Mouse (Mus musculus) heart, postnatal 14 days (tissue): ENCODE measurements around the gene Dusp2. TPM values are rescaled to one million over a fixed set of nuclear protein-coding genes. Genes with fewer than 3 reads are reported as not detected.

Experiments
- DNase-seq, 2 experiments: peaks; one replicate each; pipeline ENCODE4 v3.0.0; 2021 to 2022
- intact Hi-C: fragments of 180-260 bp; cut with DNase I; formaldehyde crosslinking; loops from one replicate; pipeline ENCODE4 v1.15.1; 2025
- total RNA-seq, 2 experiments: library from RNA; stranded (reverse); gene quantifications; 2 replicates each; pipeline ENCODE4 v1.2.3; 2021

Dusp2 gene
- total RNA-seq, 2 experiments from 2014 or later, result 1.0 to 4.0 TPM

DNA sequence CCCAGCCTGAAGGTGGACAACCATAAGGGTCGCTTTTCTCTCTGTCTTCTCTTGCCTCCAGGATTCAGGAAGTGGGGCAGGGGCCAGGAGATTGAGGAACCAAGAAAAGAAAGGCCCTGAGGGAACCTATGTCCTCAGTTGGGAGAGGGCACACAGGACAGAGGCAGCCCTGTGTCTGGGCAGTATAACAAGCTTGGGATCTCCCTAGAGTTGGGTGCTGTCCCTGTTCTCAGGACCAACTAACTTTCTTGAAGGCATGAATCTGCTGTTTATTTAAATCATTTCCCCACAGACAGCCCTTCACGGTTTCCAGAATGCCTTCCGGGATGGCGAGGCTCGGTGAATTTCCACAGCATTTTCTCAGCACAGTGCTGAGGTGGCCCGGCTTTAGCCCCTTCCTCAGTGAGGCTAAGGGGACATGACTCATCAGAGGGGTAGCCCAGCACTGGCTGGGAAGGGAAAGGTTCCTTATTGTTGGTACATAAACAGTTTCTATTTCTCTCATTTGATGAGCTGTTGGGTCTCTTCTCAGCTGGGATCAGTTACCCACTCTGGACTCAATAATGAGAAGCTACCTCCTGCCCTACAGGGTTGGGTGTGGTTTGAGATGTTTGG is 13.2 kb upstream of the Dusp2 start:
- intact Hi-C loops, result no loop called here
- DNase-seq, result no peak

DNA sequence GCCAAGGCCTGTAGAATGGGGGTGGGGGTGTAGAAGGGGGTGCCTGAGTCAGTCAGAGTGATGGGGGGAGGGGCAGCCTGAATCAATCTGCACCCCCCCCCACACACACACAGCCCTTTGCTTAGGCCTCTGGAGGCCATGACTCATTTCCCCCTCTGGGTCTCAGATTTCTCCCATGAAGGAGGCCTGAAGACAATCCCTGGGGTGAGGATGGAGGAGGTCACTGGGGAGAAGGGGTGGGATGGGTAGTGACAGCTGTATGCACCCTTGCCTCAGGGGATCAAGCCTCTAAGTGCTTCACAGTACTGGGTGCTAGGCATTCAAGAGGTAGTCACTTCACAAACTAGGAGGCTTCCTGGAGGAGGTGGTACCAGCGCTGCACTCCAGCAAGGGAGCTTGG is 12.3 kb upstream of the Dusp2 start:
- intact Hi-C loops, result no loop called here
- DNase-seq, result no peak

DNA sequence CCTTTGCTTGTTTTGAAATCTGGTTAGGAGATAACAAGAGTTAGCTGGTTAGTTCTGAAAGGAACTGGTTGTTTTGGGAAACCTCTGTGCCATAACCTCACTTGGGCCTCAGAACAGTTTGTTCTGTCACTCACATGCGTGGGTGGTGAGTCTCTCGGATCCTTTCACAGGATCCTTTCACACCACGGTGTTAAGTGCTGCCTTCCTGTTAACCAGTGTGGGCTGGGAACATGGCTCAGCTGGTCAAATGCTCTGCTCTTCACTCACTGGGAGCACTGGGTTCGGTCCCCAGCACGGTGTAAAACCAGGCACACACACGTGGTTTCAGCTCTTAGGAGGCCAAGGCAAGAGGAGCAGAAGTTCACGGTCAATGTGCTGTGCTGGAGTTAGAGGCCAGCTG is 11.5 kb upstream of the Dusp2 start:
- DNase-seq, result no peak
- intact Hi-C loops, result no loop called here

DNA sequence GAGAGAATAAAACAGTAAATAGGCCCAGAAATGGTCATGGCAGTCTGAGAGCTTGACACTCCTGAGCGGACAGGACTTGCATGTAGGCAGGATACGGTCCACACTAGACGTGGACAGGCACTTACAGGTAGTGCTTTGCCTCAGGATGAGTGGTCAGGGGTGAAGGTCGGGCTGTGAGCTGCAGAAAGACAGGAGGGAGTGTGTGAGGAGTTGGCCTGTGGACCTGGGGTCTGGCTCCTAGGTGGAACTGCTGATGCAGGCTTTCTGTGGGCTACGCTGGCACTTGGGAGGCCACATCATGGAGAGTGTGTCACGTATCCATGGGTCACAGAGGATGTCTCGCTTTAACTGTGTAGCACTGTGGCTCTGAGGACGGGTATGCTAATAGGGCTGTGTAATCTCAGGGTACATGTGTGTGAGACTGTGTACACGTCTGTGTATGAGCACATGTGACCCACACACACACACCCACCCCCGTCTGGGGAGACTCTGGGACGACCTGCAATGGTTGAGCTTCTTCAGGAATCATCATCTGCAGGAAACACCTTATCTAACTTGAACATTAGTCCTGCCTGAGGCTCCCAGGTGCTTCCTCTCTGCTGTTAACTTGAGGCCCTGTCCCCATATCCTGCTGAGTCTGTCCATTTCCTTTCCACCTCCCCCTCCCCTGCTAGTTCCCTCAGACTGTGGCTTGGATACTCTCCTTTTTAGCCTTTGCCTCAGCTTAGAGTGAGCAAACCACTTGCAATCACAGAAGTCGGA is 7.7 kb upstream of the Dusp2 start:
- no peak for DNase-seq
- intact Hi-C loops, result no loop called here

DNA sequence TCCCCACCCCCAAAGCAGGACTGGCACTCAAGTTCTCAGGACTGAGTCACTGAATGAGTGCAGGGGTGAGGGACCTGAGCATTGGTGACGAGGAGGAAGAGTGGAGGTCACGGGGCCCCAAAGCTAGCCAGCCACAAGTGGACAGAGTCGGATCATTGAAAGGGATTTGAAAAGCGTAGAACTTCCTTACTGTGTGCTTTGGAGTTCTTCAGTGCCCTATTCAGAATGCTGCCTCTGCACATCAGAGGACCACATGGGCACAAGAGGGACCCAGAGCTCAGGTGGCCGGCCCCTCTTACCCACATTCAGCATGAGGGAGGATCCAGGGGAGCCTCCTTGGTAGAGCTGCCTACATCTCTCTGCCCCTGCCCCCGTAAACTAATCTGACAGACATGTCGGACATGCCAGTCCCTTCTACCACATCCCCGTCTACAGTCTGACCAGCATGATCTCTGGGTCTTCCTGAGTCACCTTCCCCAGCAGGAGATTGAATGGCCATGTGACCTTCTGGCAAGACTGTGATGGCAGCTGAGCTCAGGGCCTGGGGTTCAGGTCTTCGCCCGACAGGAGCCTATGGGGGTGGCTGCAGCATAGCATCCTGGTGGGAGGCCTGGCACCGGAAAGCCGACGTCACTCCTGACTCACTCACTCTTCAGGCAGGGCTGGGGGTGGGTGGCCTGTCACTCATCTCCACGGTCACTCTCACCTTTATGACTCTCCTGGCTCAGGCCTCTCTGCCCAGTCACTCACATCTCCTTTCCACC is 3.0 kb upstream of the Dusp2 start:
- DNase-seq, result no peak
- intact Hi-C loops, result no loop called here

DNA sequence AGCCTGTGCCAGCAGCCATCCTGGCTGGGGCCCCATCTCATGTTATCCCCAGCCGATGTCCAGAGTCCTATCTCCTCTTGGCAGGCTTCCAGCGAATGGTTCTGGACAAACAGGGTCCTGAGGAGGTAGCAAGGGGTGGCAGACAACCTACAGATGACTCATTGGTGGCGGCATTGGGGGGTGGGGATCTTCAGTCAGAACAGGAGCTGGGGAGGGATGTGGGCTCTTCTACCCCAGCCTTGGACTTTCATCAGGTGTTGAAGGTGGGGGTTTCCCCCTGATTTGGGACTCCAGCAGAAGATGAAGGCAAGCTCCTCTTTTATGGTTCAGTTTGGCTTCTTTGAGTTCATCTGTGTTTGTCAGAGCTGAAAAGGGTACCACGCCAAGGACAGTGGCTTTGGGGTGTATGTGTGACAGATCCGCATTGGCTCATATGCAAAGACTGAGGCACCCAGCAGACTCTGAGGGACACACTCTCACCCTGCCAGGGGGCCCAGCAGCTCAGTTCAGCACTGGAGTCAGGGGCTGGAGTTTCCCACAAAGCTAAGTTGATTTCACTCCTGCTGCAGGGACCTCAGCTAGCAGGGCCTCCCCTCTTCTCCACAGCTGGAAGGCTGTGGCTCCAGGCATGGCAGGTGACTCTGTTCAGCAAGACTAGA is 1.9 kb upstream of the Dusp2 start:
- no peak for DNase-seq
- intact Hi-C loops, result no loop called here

DNA sequence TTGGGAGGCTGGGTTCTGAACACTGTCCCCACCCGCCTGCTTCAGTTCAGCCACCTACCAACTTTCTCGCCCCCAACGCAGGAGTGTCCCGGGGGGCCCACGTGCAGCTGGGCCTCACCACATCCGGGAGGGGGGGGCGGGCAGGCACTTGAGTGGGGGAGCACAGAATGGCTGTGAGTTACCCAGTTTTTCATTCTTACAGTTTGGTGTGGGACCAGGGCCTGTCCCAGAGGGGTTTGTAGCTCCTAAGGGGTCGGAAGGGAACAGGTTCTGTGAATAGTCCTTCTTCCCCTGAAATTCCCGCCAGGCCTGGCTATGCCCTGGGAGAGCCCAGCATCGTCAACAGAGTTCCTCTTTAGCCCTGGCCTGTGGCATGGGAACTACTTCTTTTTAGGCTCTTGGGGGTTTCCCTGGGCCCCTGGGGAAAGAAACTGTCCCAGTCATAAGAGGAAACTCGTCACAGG is 849 bp upstream of the Dusp2 start:
- DNase-seq, result no peak
- intact Hi-C loops, result no loop called here

DNA sequence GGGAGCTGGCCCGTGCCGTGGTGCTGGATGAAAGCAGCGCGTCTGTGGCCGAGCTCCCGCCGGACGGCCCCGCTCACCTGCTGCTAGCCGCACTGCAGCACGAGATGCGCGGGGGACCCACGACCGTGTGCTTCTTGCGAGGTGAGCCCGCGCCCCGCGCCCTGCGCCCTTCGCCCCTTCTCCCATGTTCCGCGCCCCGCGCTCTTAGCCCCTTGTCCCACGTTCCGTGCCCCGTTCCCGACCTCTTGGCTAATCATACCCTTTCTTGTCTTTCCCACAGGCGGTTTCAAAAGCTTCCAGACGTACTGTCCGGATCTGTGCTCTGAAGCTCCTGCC is 506 bp downstream of the Dusp2 start:
- intact Hi-C loops, result no loop called here
- DNase-seq, result no peak

DNA sequence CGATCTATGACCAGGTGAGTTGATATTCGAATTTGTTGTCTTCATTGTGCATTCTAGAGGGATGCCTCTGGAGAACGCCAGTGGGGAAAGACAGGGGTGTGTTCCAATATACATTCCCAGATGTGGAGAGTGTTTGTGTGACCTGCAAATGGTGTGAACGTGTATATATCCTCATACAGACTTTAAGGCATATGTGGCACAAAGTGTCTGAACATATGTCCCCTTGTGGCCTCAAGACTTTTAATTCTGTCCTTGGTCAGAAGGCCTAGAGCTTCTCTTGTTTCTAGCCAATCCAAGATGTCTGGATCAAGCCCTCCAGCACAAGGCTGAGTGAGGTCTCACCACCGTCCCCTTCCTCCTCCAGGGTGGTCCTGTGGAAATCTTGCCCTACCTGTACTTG is 926 bp downstream of the Dusp2 start:
- no peak for DNase-seq
- intact Hi-C loops, result no loop called here

DNA sequence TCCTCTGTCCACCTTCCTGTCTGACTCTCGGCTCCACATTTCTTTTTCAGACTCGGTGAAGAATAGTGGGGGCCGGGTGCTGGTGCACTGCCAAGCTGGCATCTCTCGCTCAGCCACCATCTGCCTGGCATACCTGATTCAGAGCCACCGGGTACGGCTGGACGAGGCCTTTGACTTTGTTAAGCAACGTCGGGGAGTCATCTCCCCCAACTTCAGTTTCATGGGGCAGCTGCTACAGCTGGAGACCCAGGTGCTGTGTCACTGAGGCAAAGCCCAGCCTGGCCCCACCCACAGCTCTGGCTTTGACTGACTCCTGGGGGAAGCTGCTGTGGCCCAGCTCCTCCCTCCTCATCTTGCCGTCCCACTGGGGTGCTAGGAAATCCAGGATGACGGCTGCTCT is 1.6 kb downstream of the Dusp2 start:
- DNase-seq, result no peak
- intact Hi-C loops, result no loop called here

DNA sequence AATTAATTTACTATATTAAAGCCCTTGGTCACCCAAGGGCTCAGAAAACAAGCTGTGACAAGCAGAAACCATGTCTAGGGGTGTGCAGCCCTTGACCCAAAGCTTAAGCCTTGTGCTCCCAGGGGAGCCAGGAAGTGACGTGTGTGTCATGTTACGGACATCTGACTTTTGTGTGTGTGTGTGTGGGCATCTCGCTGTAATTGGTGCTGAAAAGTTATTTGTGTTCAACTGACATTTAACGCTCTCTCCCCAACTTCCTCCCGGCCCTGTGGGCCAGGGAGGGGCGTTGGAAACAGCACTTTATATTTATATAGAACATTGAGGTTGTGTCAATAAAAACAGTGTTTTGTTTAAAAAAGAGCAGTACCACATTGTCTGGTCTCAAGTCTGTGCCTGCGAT is 2.1 kb downstream of the Dusp2 start:
- intact Hi-C loops, result no loop called here
- no peak for DNase-seq

DNA sequence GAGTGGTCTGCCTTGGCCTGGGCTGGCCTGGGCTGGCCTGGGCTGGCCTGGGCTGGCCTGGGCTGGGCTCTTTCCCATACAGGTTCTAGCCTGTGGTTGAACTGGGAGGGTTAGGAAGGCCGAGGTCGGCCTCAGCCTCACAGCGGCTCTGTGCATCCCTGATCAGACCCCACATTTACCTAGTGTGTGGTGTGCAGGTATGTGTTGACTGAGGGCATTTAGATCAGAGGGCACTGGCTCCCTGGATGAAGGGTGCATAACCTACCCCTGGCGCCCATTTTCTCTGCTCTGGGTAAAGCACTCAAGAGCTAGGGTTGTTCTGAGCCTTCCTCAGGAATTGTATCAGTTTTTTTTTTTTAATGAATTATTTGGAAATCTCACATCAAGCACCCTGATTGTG is 2.5 kb downstream of the Dusp2 start, which contains the start of gene Astl:
Astl (plus strand) TSS at position 224 of the 400 bp plus-strand sequence.
- no peak for DNase-seq
- intact Hi-C loops, result no loop called here

DNA sequence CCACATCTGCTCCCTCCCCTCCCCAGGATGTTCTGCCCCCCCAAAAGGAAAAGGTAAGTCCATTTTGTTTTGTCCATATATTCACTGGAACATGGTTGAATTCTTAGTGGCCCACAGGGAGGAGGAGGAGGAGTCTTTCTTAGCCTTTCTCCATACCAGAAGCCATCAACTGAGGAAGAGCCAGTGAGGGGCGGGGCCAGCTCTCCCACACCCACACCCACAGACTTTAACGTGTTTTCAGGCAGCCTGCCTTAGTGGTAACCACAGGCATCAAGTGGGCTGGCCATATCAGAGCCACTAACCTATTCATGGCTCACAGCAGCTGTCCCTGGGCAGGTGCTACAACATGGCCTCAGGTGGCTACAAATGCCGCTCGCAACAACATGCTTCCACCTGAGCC is 2.9 kb downstream of the Dusp2 start:
- intact Hi-C loops, result no loop called here
- no peak for DNase-seq

DNA sequence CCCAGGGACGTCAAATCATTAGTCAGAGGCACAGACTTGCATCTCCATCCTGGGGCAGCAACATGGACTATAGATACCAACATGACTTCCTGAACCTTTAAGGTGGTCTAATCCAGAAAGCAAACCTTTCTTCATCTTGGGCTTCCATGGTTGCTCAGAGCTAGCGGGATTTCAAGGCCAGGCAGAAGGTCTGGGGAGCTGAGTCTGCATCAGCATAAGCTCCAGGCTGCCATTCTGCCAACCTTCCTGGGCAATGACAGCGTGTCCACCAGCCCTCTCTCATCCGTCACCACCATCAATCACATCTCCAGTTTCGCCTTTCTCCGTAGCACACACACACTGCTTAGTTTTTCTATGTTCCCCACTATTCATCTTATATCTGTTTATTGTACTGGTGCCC is 3.3 kb downstream of the Dusp2 start:
- DNase-seq, result no peak
- intact Hi-C loops, result no loop called here

DNA sequence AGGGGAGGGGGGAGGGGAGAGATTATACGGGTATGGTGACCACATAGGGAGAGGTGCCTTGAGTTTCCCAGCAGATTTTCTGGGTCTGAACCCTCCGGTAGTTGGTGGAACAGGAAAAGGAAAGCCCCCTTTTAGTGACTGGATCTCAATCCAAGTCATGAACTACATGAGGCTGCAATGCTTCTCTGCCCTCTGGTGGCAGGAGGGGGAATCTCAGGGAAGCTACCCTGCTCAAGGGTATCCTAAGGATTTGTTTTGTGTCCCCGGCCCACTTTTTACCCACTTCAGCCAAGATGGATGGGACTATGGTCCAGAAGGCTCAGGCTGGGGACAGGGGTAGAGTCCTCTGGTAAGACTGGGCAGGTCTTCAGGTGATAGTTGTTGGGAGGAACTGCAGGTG is 5.2 kb downstream of the Dusp2 start:
- intact Hi-C loops, result loop anchor here (2.0 to 5.0 kb wide), 3 partner anchors 34 to 174 kb away; partner anchors contain the start of genes Ciao1 and Tmem127
- DNase-seq, result peak; percentile 61 to 73

DNA sequence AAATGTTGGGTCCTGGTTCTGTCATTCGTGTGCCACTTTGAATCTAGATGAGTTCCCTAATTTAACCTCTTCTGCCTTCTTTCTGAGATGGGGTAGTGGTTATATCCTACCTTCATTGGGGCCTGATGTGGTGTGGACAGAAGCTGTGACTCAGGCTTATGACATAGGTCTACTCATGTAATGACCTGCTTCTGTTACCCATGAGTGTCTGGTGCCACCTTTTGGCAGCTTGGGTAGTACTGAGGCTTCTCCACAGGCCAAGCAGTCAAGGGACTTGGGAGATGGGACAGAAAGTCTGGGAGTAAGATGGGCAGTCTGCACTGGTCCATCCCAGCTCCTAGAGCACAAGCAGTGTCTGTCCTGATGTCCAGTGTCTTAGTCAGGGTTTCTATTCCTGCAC is 10.4 kb downstream of the Dusp2 start:
- intact Hi-C loops, result no loop called here
- no peak for DNase-seq

DNA sequence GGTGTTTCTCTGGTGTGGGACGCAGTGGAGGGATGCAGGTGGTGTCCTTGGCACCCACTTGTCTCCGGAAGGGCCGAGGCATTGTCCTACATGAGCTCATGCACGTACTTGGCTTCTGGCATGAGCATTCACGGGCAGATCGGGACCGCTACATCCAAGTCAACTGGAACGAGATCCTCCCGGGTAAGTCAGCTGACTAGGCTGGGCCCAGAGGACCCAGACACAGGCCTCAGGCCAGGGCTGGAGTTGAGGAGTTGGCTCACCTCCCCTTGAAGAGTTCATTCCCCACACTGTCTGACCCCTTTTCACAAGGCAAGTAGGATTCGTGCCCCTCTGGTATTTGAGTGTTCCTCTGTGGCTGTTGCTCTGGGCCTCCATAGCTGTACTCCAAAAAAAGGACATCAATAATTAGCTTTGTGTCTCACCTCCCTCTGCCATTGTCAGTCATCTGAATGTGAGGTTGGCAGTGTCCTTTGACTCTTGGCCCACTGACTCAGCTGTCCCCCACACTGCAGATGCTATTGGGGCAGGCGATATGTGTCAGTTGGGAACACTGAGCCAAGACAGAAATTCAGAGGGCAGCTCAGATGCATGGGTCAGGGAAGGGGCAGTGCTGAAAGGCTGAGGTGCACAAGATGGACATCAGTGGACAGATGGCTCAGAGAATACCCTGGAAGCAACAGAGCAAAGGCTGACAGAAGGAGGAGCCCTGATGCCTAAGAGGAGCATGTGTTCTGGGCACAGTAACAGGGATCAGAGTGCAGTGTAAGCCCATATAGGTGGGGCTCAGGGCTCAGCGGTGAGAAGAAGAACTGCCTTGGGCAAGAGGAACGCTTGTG is 11.4 kb downstream of the Dusp2 start:
- no peak for DNase-seq
- intact Hi-C loops, result no loop called here

DNA sequence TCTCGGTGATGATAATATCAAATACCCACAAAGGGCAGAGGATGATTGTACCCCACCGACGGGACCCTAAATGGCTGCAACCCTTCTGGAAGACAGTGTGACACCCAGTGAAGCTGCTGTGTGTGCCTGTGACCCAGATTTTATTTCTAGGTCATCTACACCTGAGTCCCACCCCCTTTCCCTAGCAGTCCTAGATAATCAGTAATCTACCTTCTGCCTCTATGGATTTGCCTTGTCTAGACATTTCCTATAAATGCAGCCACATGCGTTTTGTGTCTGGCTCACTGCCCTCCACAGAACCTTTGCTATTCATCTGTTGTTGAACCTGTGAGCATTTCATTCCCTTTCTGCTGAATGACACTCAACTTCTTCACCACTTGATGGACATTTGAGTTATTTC is 17.9 kb downstream of the Dusp2 start:
- intact Hi-C loops, result no loop called here
- DNase-seq, result no peak

DNA sequence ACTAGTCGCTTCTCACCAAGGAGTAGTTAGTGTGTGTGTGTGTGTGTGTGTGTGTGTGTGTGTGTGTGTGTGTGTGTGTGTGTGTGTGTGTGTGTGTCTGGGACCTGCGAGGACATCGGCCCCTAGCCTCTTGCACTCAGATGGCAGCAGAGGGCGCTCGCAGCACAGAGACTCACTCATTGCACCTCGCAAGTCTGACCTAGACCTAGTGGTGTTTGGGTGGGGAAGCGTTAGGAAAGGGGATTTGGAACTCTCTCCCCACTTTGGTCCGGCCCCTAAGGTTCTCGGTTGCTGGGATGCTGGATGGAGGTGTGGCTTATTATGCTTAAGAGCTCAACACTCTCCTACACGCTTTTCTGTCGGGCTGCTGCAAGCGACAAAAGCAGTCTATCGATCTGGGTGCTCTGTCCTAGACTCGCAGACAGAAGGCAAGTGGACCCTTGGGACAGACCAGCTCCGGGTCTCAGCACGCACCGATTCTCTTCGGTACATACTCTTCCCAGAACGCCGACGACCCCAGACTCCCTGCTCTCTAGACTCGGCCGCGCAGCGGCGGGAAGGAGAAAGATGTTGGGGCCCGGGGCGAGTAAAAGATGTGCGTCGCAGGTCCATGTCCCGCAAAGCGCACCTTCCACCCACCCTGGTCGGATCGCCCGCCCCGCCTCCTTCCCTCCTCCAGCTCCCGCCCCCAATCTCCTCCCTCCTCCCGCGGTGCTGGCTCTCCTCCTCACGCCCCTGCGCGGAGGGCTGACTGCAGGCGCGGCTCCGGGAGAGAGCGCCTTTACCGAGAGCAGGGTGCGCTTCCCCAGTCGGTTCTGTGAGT is 26.7 kb downstream of the Dusp2 start, which contains the start of gene Adra2b:
Adra2b (plus strand) TSS at position 750 of the 823 bp plus-strand sequence.
- intact Hi-C loops, result loop anchor here (1.0 to 5.0 kb wide), 3 partner anchors 68 to 195 kb away; no protein-coding TSS in a partner anchor
- DNase-seq, result peak; percentile 87 to 90
